Mouse (Mus musculus): ENCODE results near the gene Ess2. TPM values are rescaled to one million over a fixed set of nuclear protein-coding genes. Genes with fewer than 3 reads are reported as not detected.

Gene Ess2
- total RNA-seq, 2 experiments from 2014 or later = 33.0 to 34.3 TPM

GRCm38 (mm10) chr16:17875174-17875573 is 36.0 kb downstream of the Ess2 start:
- intact Hi-C loops (cut with DNase I) = no loop called here
- no peak for DNase-seq (ENCODE audit: extremely low spot score in 1 of 2, low spot score in 2 of 2)

- no peak for DNase-seq (ENCODE audit: extremely low spot score in 1 of 2, low spot score in 2 of 2)
- intact Hi-C loops (cut with DNase I) = no loop called here
Observed at GRCm38 (mm10) chr16:17872995-17873394, 38.2 kb downstream of the Ess2 start.

GRCm38 (mm10) chr16:17871248-17871647 is 39.9 kb downstream of the Ess2 start:
- DNase-seq (ENCODE audit: extremely low spot score in 1 of 2, low spot score in 2 of 2) = no peak
- intact Hi-C loops (cut with DNase I) = no loop called here

GRCm38 (mm10) chr16:17865770-17866169 is 45.4 kb downstream of the Ess2 start:
- DNase-seq (ENCODE audit: extremely low spot score in 1 of 2, low spot score in 2 of 2) = no peak
- intact Hi-C loops (cut with DNase I) = no loop called here

DNA sequence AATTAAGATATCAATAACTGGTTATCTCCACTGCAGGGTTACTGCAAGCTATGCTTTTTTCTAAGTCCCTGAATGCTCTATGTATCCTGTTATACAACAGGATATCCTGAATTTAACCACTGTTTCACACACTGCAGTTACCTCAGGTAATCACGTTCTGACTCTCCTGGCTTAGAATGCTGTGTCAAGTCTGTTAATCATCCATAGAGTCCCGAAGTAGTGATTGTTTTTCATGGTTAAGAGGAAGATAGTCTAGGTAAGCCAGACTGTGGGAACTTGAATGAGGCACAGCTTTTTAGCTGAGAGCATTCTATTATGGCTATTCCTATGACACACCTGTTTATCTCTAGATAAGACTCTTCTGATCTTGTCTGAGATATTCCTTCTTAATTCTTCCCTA is 45.9 kb downstream of the Ess2 start:
- DNase-seq (ENCODE audit: extremely low spot score in 1 of 2, low spot score in 2 of 2) = no peak
- intact Hi-C loops (cut with DNase I) = no loop called here

GRCm38 (mm10) chr16:17858592-17858991 is 52.6 kb downstream of the Ess2 start:
- no peak for DNase-seq (ENCODE audit: extremely low spot score in 1 of 2, low spot score in 2 of 2)
- intact Hi-C loops (cut with DNase I) = no loop called here

GRCm38 (mm10) chr16:17857157-17857556 is 54.0 kb downstream of the Ess2 start:
- intact Hi-C loops (cut with DNase I) = no loop called here
- DNase-seq (ENCODE audit: extremely low spot score in 1 of 2, low spot score in 2 of 2) = no peak

- intact Hi-C loops (cut with DNase I) = no loop called here
- DNase-seq (ENCODE audit: extremely low spot score in 1 of 2, low spot score in 2 of 2) = no peak
Observed at GRCm38 (mm10) chr16:17853263-17853662, 57.9 kb downstream of the Ess2 start.

GRCm38 (mm10) chr16:17851860-17852259 is 59.3 kb downstream of the Ess2 start:
- DNase-seq (ENCODE audit: extremely low spot score in 1 of 2, low spot score in 2 of 2) = no peak
- intact Hi-C loops (cut with DNase I) = no loop called here

DNA sequence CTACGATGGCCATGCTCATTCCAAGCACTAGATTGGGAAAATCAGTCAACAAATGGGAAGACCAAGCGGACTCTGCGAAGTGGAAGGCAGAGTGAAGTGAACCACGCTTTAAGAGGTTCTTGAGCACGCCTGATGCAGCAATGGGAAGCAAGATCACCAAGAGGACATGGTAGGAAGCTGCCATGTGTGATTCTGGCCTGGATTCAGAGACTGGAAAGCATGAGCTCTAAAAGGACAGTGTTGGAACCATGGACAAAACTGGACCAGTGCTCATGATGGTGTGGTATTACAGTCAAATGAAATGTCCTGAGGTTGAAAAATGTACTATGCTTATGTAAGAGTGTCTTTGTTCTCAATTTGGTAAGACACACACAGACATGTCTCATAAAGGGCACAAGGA is 59.8 kb downstream of the Ess2 start:
- intact Hi-C loops (cut with DNase I) = no loop called here
- DNase-seq (ENCODE audit: extremely low spot score in 1 of 2, low spot score in 2 of 2) = no peak

Other genes starting within 250 kb of the Ess2 start
- gene Med15, start 178.5 kb downstream of the Ess2 start, total RNA-seq (2021) = 10 to 100 TPM; 65.0 to 70.2 TPM
- 100 to 1,000 TPM in 1 of 2 experiments, 10 to 100 TPM in 1; 96.5 to 101 TPM for gene Klhl22, start 151.7 kb downstream of the Ess2 start, total RNA-seq (2021)
- gene Scarf2, start 114.1 kb downstream of the Ess2 start, total RNA-seq (2021) = 1 to 10 TPM; 3.7 to 4.3 TPM
- gene B830017H08Rik, start 78.2 kb downstream of the Ess2 start, total RNA-seq (2021) = 1 to 10 TPM; 4.9 to 5.1 TPM
- 1 to 10 TPM; 8.2 to 8.4 TPM for gene Car15, start 73.0 kb downstream of the Ess2 start, total RNA-seq (2021)
- 1 to 10 TPM in 1 of 2 experiments, under 1 TPM in 1; 0.81 to 1.4 TPM for gene Gm20518, start 19.7 kb downstream of the Ess2 start, total RNA-seq (2021)
- gene Tssk1, start 17.1 kb downstream of the Ess2 start, total RNA-seq (2021) = not detected
- gene Dgcr2, start 12.8 kb downstream of the Ess2 start, total RNA-seq (2021) = 100 to 1,000 TPM; 106 to 107 TPM
- not detected for gene Tssk2, start 12.7 kb downstream of the Ess2 start, total RNA-seq (2021)
- not detected for gene Gsc2, start 3.7 kb upstream of the Ess2 start, total RNA-seq (2021)
- gene Slc25a1, start 16.9 kb upstream of the Ess2 start, total RNA-seq (2021) = 10 to 100 TPM; 70.0 to 79.6 TPM
- not detected for gene Vpreb2, start 69.1 kb upstream of the Ess2 start, total RNA-seq (2021)
- gene Dgcr6, start 141.5 kb upstream of the Ess2 start, total RNA-seq (2021) = 100 to 1,000 TPM; 111 to 120 TPM
- 10 to 100 TPM; 13.5 to 19.5 TPM for gene Prodh, start 178.9 kb upstream of the Ess2 start, total RNA-seq (2021)
- gene Rtn4r, start 216.3 kb upstream of the Ess2 start, total RNA-seq (2021) = 10 to 100 TPM; 73.2 to 82.6 TPM

Measured in left cerebral cortex, postnatal 10 days (tissue).